Mouse (Mus musculus): ENCODE data around the gene Srp9.
A peak's percentile ranks its signal among the peaks of the same experiment; 100 is the strongest.

The Srp9 gene

GRCm38 (mm10) chr1:182124506-182124905 lies at the start of gene Srp9:
Gene Srp9, plus strand, starts transcription at chr1:182124737.
- peak; percentile 94 to 99 for DNase-seq (ENCODE audit: low spot score in 2 of 2)

GRCm38 (mm10) chr1:182081744-182082419 lies 42.7 kb upstream of the Srp9 start:
- no peak for DNase-seq (ENCODE audit: low spot score in 2 of 2)

GRCm38 (mm10) chr1:182083459-182083858 lies 41.1 kb upstream of the Srp9 start:
- no peak for DNase-seq (ENCODE audit: low spot score in 2 of 2)

GRCm38 (mm10) chr1:182086759-182087158 lies 37.8 kb upstream of the Srp9 start:
- peak; percentile 37 to 62 for DNase-seq (ENCODE audit: low spot score in 2 of 2)

- no peak for DNase-seq (ENCODE audit: low spot score in 2 of 2)
These were observed 37.2 kb upstream of the Srp9 start for GRCm38 (mm10) chr1:182087351-182087750.

- no peak for DNase-seq (ENCODE audit: low spot score in 2 of 2)
These were observed 36.5 kb upstream of the Srp9 start for GRCm38 (mm10) chr1:182087753-182088633.

GRCm38 (mm10) chr1:182088844-182089418 lies 35.6 kb upstream of the Srp9 start:
- DNase-seq (ENCODE audit: low spot score in 2 of 2) = peak in 1 of 2 experiments; percentile 28

- DNase-seq (ENCODE audit: low spot score in 2 of 2) = no peak
These were observed 34.8 kb upstream of the Srp9 start for GRCm38 (mm10) chr1:182089600-182090297.

- no peak for DNase-seq (ENCODE audit: low spot score in 2 of 2)
These were observed 34.2 kb upstream of the Srp9 start for GRCm38 (mm10) chr1:182090298-182090677.

GRCm38 (mm10) chr1:182091261-182091660 lies 33.3 kb upstream of the Srp9 start:
- DNase-seq (ENCODE audit: low spot score in 2 of 2) = no peak

GRCm38 (mm10) chr1:182091746-182092412 lies 32.7 kb upstream of the Srp9 start:
- no peak for DNase-seq (ENCODE audit: low spot score in 2 of 2)

- no peak for DNase-seq (ENCODE audit: low spot score in 2 of 2)
These were observed 32.1 kb upstream of the Srp9 start for GRCm38 (mm10) chr1:182092413-182092800.

- no peak for DNase-seq (ENCODE audit: low spot score in 2 of 2)
These were observed 31.1 kb upstream of the Srp9 start for GRCm38 (mm10) chr1:182093407-182093806.

- DNase-seq (ENCODE audit: low spot score in 2 of 2) = no peak
These were observed 29.9 kb upstream of the Srp9 start for GRCm38 (mm10) chr1:182094473-182095136.

GRCm38 (mm10) chr1:182095240-182095741 lies 29.2 kb upstream of the Srp9 start:
- no peak for DNase-seq (ENCODE audit: low spot score in 2 of 2)

GRCm38 (mm10) chr1:182096707-182097106 lies 27.8 kb upstream of the Srp9 start:
- DNase-seq (ENCODE audit: low spot score in 2 of 2) = no peak

GRCm38 (mm10) chr1:182099062-182099461 lies 25.5 kb upstream of the Srp9 start:
- no peak for DNase-seq (ENCODE audit: low spot score in 2 of 2)

GRCm38 (mm10) chr1:182100403-182100802 lies 24.1 kb upstream of the Srp9 start:
- no peak for DNase-seq (ENCODE audit: low spot score in 2 of 2)

GRCm38 (mm10) chr1:182101468-182101867 lies 23.1 kb upstream of the Srp9 start:
- no peak for DNase-seq (ENCODE audit: low spot score in 2 of 2)

GRCm38 (mm10) chr1:182102706-182103105 lies 21.8 kb upstream of the Srp9 start:
- no peak for DNase-seq (ENCODE audit: low spot score in 2 of 2)

- no peak for DNase-seq (ENCODE audit: low spot score in 2 of 2)
These were observed 21.1 kb upstream of the Srp9 start for GRCm38 (mm10) chr1:182103436-182103835.
